Mouse (Mus musculus) myocyte (in vitro differentiated cells): ENCODE data around the gene Fgd6.

Experiments
- CEBPB ChIP-seq: IDR thresholded peaks from 2 replicates; pipeline ENCODE4 v1.6.1; 2011; ENCODE audit warnings: mild to moderate bottlenecking, moderate library complexity; ENCODE audit not compliant: poor library complexity, insufficient read depth, severe bottlenecking
- E2F4 ChIP-seq: IDR thresholded peaks from one replicate; pipeline ENCODE4 v1.6.1; 2011; ENCODE audit warnings: mild to moderate bottlenecking, control low read depth, moderate library complexity; ENCODE audit not compliant: insufficient read depth
- MAX ChIP-seq: IDR thresholded peaks from one replicate; pipeline ENCODE4 v1.6.1; 2011; ENCODE audit warnings: low read depth, mild to moderate bottlenecking, control low read depth
- MYOD1 ChIP-seq, 3 experiments: IDR thresholded peaks; one replicate each; pipeline ENCODE4 v1.6.1; 2011; ENCODE audit warnings: control low read depth in 2 of 3, low read depth in 2 of 3, mild to moderate bottlenecking in 2 of 3, moderate library complexity in 1 of 3; ENCODE audit not compliant: insufficient read length in 2 of 3, control insufficient read depth in 1 of 3
- MYOG ChIP-seq, 3 experiments: IDR thresholded peaks; one replicate each; pipeline ENCODE4 v1.6.1; 2011; ENCODE audit warnings: control low read depth in 2 of 3, low read depth in 2 of 3, mild to moderate bottlenecking in 2 of 3; ENCODE audit not compliant: insufficient read length in 2 of 3, control insufficient read depth in 1 of 3, insufficient read depth in 1 of 3
- POLR2A ChIP-seq: IDR thresholded peaks from one replicate; pipeline ENCODE4 v1.6.1; 2011; ENCODE audit warnings: low read depth, mild to moderate bottlenecking, control low read depth, moderate library complexity; ENCODE audit not compliant: insufficient read length
- REST ChIP-seq: IDR thresholded peaks from one replicate; pipeline ENCODE4 v1.6.1; 2011; ENCODE audit warnings: mild to moderate bottlenecking, control low read depth, moderate library complexity; ENCODE audit not compliant: insufficient read depth, insufficient read length
- SRF ChIP-seq: IDR thresholded peaks from one replicate; pipeline ENCODE4 v1.6.1; 2011; ENCODE audit warnings: low read depth; ENCODE audit not compliant: control insufficient read depth, insufficient read length
- TCF12 ChIP-seq: IDR thresholded peaks from one replicate; pipeline ENCODE4 v1.6.1; 2011; ENCODE audit warnings: mild to moderate bottlenecking, control low read depth; ENCODE audit not compliant: poor library complexity, insufficient read depth, severe bottlenecking
- TCF3 ChIP-seq: IDR thresholded peaks from one replicate; pipeline ENCODE4 v1.6.1; 2011; ENCODE audit warnings: low read depth, control low read depth; ENCODE audit not compliant: insufficient read length
- USF1 ChIP-seq: IDR thresholded peaks from one replicate; pipeline ENCODE4 v1.6.1; 2011; ENCODE audit warnings: low read depth, mild to moderate bottlenecking, control low read depth, moderate library complexity

GRCm38 (mm10) chr10:94008356-94008755 is 27.4 kb upstream of the Fgd6 start:
- no peak for TF ChIP-seq MAX
- no peak for TF ChIP-seq POLR2A
- no peak for TF ChIP-seq TCF12
- no peak for TF ChIP-seq E2F4
- TF ChIP-seq CEBPB = no peak
- TF ChIP-seq USF1 = no peak
- no peak for TF ChIP-seq TCF3
- TF ChIP-seq MYOG (IDR thresholded peaks at IDR 0.05; ENCODE audit: control insufficient read depth in 1 of 3, insufficient read depth in 1 of 3, insufficient read length in 2 of 3, low read depth in 2 of 3) = no peak
- TF ChIP-seq MYOD1 (IDR thresholded peaks at IDR 0.05; ENCODE audit: control insufficient read depth in 1 of 3, insufficient read length in 2 of 3, low read depth in 2 of 3) = no peak
- TF ChIP-seq SRF = no peak
- TF ChIP-seq REST = no peak
